In the genomic region with DNA sequence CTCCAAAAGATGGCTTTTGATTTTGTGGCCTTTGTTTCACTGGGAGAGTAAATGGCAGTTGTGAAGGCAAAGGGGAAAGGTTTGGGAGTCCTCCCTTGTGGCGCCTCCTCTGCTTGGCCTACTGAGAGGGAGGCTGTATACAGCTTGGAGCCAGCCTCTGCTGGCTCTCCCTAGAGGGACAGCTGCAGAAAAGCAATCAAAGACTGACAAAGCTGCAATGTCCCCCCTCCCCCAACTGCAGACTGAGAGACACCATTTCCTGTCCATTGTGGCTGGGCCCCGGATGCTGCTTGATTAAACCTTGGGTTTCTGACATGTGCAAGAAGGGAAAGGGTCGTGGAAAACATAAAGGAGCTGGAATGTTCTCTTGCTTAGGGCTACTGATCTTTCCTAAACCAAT, we compare ENCODE assay signal across 9 mouse cellular contexts. TPM values are rescaled to one million over a fixed set of nuclear protein-coding genes. Genes with fewer than 3 reads are reported as not detected.
DNase-seq lines count a peak whose midpoint lies in the region; ATAC-seq and TF ChIP-seq lines count a peak whose summit lies in the region.
"Had no signal": no experiment of that assay in that cellular context is flagged by ENCODE, and none has a peak within 500 bp of the region (broad histone marks: within the 10 kb centered on the region; RNA-seq: fewer than 3 reads in every experiment).

No protein-coding gene starts in this region.

- ATAC-seq in heart, embryonic 14.5 days (ENCODE audit: insufficient number of reproducible peaks, insufficient read depth, low FRiP score, low read depth): no peak
- ATAC-seq in intestine, postnatal 0 days: peak; percentile 61
- ATAC-seq in erythroid progenitor cell, adult 5-6 weeks (replicated peaks; ENCODE audit: low FRiP score, poor library complexity, severe bottlenecking): no peak

- H3K4me3 ChIP-seq in heart, embryonic 14.5 days (ENCODE audit: control insufficient read depth in 1 of 2, insufficient read depth in 1 of 2, low read depth in 1 of 2, low read length in 2 of 2): no peak overlapping the region
- H3K4me3 ChIP-seq in embryonic facial prominence, embryonic 10.5 days: no peak overlapping the region
- no peak overlapping the region for H3K4me3 ChIP-seq in intestine, postnatal 0 days (ENCODE audit: low read depth, low read length)
- H3K4me3 ChIP-seq: embryonic facial prominence, embryonic 13.5 days had no signal

- no peaks in the 10 kb centered on the region for H3K9me3 ChIP-seq in heart, embryonic 14.5 days (ENCODE audit: control insufficient read depth, low read length)
- no peaks in the 10 kb centered on the region for H3K9me3 ChIP-seq in embryonic facial prominence, embryonic 10.5 days
- H3K9me3 ChIP-seq in intestine, postnatal 0 days (ENCODE audit: control insufficient read depth): no peaks in the 10 kb centered on the region
- H3K9me3 ChIP-seq: embryonic facial prominence, embryonic 13.5 days had no signal

- intact Hi-C loops in heart, postnatal 36 days (cut with DNase I): no loop called here
- intact Hi-C loops in left cerebral cortex, postnatal 25 days (cut with DNase I): no loop called here

- no peak for DNase-seq in heart, postnatal 36 days
- DNase-seq in embryonic facial prominence, embryonic 10.5 days (ENCODE audit: low spot score): no peak
- peak; percentile 35 for DNase-seq in retina, embryonic 14.5 days (ENCODE audit: low spot score)
- DNase-seq in left cerebral cortex, postnatal 25 days (ENCODE audit: low spot score in 2 of 2): no peak
- DNase-seq in right cerebral cortex, postnatal 4 days: no peak

- H3K27ac ChIP-seq in heart, embryonic 14.5 days (replicated peaks in 1 of 2; ENCODE audit: control insufficient read depth in 1 of 2, insufficient read depth in 1 of 2, low read depth in 2 of 2, low read length in 2 of 2): peak overlapping the region; percentile 10 to 45; a peak in 2 of 4 replicates
- peak overlapping the region; percentile 55 for H3K27ac ChIP-seq in embryonic facial prominence, embryonic 10.5 days (replicated peaks)
- H3K27ac ChIP-seq in intestine, postnatal 0 days (ENCODE audit: low read depth, low read length): no peak overlapping the region; the same call in 1 of the 2 replicates
- H3K27ac ChIP-seq: embryonic facial prominence, embryonic 13.5 days had no signal

- no peak overlapping the region for H3K4me2 ChIP-seq in heart, embryonic 14.5 days (ENCODE audit: low read length)
- H3K4me2 ChIP-seq in intestine, postnatal 0 days (replicated peaks; ENCODE audit: low read depth): no peak overlapping the region
- H3K4me2 ChIP-seq: embryonic facial prominence, embryonic 13.5 days had no signal

- WGBS in heart, embryonic 14.5 days: 33% methylated on average over 3 of the region's 3 CpGs
- 20% methylated on average over 3 of the region's 3 CpGs for WGBS in embryonic facial prominence, embryonic 10.5 days
- WGBS in intestine, postnatal 0 days: 7% methylated on average over 3 of the region's 3 CpGs

- no peaks in the 10 kb centered on the region for H3K36me3 ChIP-seq in heart, embryonic 14.5 days (ENCODE audit: control insufficient read depth, insufficient read depth, low read length)
- no peaks in the 10 kb centered on the region for H3K36me3 ChIP-seq in embryonic facial prominence, embryonic 10.5 days (replicated peaks)
- no peaks in the 10 kb centered on the region for H3K36me3 ChIP-seq in intestine, postnatal 0 days (ENCODE audit: control insufficient read depth, insufficient read depth)
- H3K36me3 ChIP-seq: embryonic facial prominence, embryonic 13.5 days had no signal

- H3K9ac ChIP-seq in heart, embryonic 14.5 days (ENCODE audit: low read length): no peak overlapping the region
- no peak overlapping the region for H3K9ac ChIP-seq in intestine, postnatal 0 days (ENCODE audit: low read depth, low read length)
- H3K9ac ChIP-seq: embryonic facial prominence, embryonic 13.5 days had no signal

- H3K27me3 ChIP-seq in heart, embryonic 14.5 days (ENCODE audit: control insufficient read depth, insufficient read depth, low read length): no peaks in the 10 kb centered on the region
- H3K27me3 ChIP-seq in embryonic facial prominence, embryonic 10.5 days (replicated peaks; ENCODE audit: low read depth, poor library complexity, severe bottlenecking): no peaks in the 10 kb centered on the region
- no peaks in the 10 kb centered on the region for H3K27me3 ChIP-seq in intestine, postnatal 0 days (replicated peaks; ENCODE audit: control insufficient read depth, insufficient read depth, low read length)
- H3K27me3 ChIP-seq: embryonic facial prominence, embryonic 13.5 days had no signal

- TF ChIP-seq CTCF in intestine, postnatal 0 days (IDR thresholded peaks at IDR 0.05; ENCODE audit: low read depth): peak; percentile 12; the same call in 1 of the 2 replicates

- H3K4me1 ChIP-seq in heart, embryonic 14.5 days (ENCODE audit: control insufficient read depth in 2 of 2, insufficient read depth in 2 of 2, low read length in 2 of 2): peaks cover 23 to 29% of the 10 kb centered on the region in 2 experiments
- H3K4me1 ChIP-seq in embryonic facial prominence, embryonic 10.5 days: peaks cover 27% of the 10 kb centered on the region
- H3K4me1 ChIP-seq in intestine, postnatal 0 days (replicated peaks; ENCODE audit: control insufficient read depth, insufficient read depth, low read length): no peaks in the 10 kb centered on the region; the same call in 1 of the 2 replicates

RNA-seq across cellular contexts. Expression of gene Rfx8, which starts 28.9 kb away (rescaled TPM):
- 1.1 and 1.7 TPM in 2 replicates for polyA plus RNA-seq in heart, embryonic 14.5 days (2014; fragmentation: Nextera tagmentation; extraction: Ambion mirVana)
- under 1 TPM; 0.19 to 0.46 TPM for total RNA-seq in heart, postnatal 36 days (2021)
- 0.43 and 0.56 TPM in 2 replicates for polyA plus RNA-seq in embryonic facial prominence, embryonic 10.5 days (2016; fragmentation: Nextera tagmentation; extraction: Ambion mirVana)
- polyA plus RNA-seq in intestine, postnatal 0 days (2015; fragmentation: Nextera tagmentation; extraction: Ambion mirVana): 0.09 and 0.16 TPM in 2 replicates
- under 1 TPM in 1 of 2 experiments, not detected in 1; 0.16 TPM for total RNA-seq in left cerebral cortex, postnatal 25 days (2021)
- not detected in 2 replicates for total RNA-seq in erythroid progenitor cell, adult 5-6 weeks (2015; ENCODE audit: low replicate concordance)
- total RNA-seq in erythroid progenitor cell, adult 5-6 weeks (2017; ENCODE audit: low replicate concordance): not detected in 2 replicates

RNA-seq across cellular contexts. Expression of gene Gm3646, which starts 55.5 kb away (rescaled TPM):
- 3.6 and 5.6 TPM in 2 replicates for polyA plus RNA-seq in heart, embryonic 14.5 days (2014; fragmentation: Nextera tagmentation; extraction: Ambion mirVana)
- 1 to 10 TPM; 5.4 to 7.2 TPM for total RNA-seq in heart, postnatal 36 days (2021)
- polyA plus RNA-seq in embryonic facial prominence, embryonic 10.5 days (2016; fragmentation: Nextera tagmentation; extraction: Ambion mirVana): not detected in 2 replicates
- polyA plus RNA-seq in intestine, postnatal 0 days (2015; fragmentation: Nextera tagmentation; extraction: Ambion mirVana): 0.54 TPM in 1 of 2 replicates, not detected in the other
- total RNA-seq in left cerebral cortex, postnatal 25 days (2021): not detected
- not detected in 2 replicates for total RNA-seq in erythroid progenitor cell, adult 5-6 weeks (2015; ENCODE audit: low replicate concordance)
- not detected in 2 replicates for total RNA-seq in erythroid progenitor cell, adult 5-6 weeks (2017; ENCODE audit: low replicate concordance)
- polyA plus RNA-seq: embryonic facial prominence, embryonic 13.5 days had no signal

Comparison
In these comparisons a context has a peak if more than half of its experiments do, and no peak if none do; other contexts are left out.
1. RNA of gene Gm3646, which starts 55.5 kb away (total RNA-seq): 5.4 to 7.2 TPM in heart, postnatal 36 days; not detected in left cerebral cortex, postnatal 25 days and not detected in erythroid progenitor cell, adult 5-6 weeks; every median in the first group is over 4 times any median in the second.